Mouse (Mus musculus) brown adipose tissue, adult 24 weeks (tissue): Measurements from ENCODE around the gene Entpd5. TPM values are rescaled to one million over a fixed set of nuclear protein-coding genes. Genes with fewer than 3 reads are reported as not detected.
"Not testable (repeated sequence)": the region's sequence is repeated elsewhere in the genome, so short reads cannot be mapped to it uniquely, and the experiment has no call there.

Source experiments
- H3K27ac ChIP-seq: fragments of 200-500 bp; replicated peaks from 2 replicates; pipeline ENCODE4 v1.5.1; 2012; ENCODE audit warnings: low read depth, mild to moderate bottlenecking, low read length
- H3K4me1 ChIP-seq: fragments of 200-500 bp; 2 replicates; pipeline ENCODE4 v1.6.1; 2012; ENCODE audit warnings: low read length, mixed read lengths; ENCODE audit not compliant: control insufficient read depth, insufficient read depth, insufficient read length
- H3K4me3 ChIP-seq: fragments of 200-500 bp; 2 replicates; pipeline ENCODE4 v1.5.1; 2012; ENCODE audit warnings: low read depth, mild to moderate bottlenecking, low read length, moderate library complexity; ENCODE audit not compliant: insufficient read depth
- polyA plus RNA-seq: library from polyadenylated mRNA; stranded (reverse); fragments of >200 nt; gene quantifications from 2 replicates; pipeline ENCODE4 v1.2.4, GENCODE M21; 2012; ENCODE audit not compliant: missing spikeins, insufficient read depth, insufficient read length

Gene Entpd5
- polyA plus RNA-seq, 1 experiment = 97.3 TPM

DNA sequence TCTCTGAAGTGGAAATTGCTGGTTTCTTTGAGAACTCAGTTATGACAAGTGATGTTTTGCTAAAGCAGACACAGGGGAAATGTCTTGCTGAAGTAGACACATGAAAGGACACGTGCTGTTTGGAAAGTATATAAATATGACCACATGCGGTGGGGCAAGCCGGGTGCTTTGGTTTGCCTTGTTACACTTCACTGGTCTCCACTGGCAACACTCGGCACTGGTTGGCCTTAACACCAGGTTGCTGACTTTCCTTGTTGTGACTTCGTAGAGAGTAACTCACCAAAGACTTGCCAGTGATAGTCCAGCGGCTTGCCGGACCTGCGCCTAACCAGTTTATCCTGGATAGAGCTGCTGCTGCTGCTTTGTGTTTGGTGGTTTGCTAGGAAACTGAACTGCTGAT, 20.7 kb downstream of the Entpd5 start:
- Histone ChIP-seq H3K4me1 (peaks cover 7% of the 10 kb centered on the region; the same call in 1 of the 2 replicates), H3K4me3 (no peak overlapping the region), H3K27ac (no peak overlapping the region)

DNA sequence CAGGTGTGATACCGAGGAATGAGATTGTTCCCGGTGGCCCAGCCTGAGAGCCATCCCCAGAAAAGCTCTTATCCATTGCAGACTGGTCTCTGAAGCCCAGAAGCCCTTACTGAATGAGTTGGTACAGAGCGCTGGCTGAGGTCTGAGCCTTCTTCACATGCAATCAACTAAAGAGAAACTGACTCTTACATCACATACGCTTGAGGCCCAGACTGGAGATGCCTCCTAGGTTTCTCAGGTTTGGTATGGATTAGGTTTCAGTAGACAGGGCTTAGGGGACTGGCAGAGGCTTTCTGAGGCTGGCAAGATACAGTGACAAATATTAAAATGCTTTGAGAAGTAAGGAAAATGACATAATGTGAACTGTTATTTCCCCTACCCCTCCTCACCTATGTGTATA, 23.4 kb downstream of the Entpd5 start:
- Histone ChIP-seq H3K27ac (peak overlapping the region; percentile 87), H3K4me3 (no peak overlapping the region), H3K4me1 (peaks cover 7% of the 10 kb centered on the region; the same call in 1 of the 2 replicates)

- Histone ChIP-seq H3K4me3 (no peak overlapping the region), H3K4me1 (peaks cover 7% of the 10 kb centered on the region; the same call in 1 of the 2 replicates), H3K27ac (peak overlapping the region; percentile 91)
Observed at GRCm38 (mm10) chr12:84384644-84385081, 24.2 kb downstream of the Entpd5 start.

GRCm38 (mm10) chr12:84382369-84382768, 26.5 kb downstream of the Entpd5 start:
- Histone ChIP-seq H3K27ac (0 out of 2 replicates have a peak overlapping the region, but pooled peaks have one; percentile 13), H3K4me1 (peaks cover 9% of the 10 kb centered on the region), H3K4me3 (no peak overlapping the region)

GRCm38 (mm10) chr12:84373831-84374481, 34.9 kb downstream of the Entpd5 start:
- no peak overlapping the region for H3K4me3 ChIP-seq
- peaks cover 4% of the 10 kb centered on the region for H3K4me1 ChIP-seq
- H3K27ac ChIP-seq = no peak overlapping the region

DNA sequence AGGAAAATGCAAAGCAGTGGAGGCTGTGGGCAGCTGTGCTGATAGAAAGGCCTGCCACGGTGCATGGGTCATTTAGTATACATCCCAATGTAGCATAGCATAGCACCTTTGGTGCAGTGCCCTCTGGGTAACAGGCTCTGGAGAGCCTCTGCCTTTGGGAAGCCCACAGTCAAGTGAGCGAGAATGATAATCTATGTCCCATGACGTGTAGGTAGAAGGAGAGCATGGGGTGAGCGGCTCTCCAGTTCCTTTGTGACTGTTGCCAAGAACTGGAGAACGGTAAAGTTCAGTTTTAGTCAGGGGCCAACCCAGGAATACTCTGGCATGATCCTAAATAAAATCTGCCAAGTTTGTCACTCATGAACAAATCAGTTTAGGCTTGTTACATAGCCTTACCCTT, 37.2 kb downstream of the Entpd5 start:
- H3K27ac ChIP-seq = no peak overlapping the region
- no peak overlapping the region for H3K4me3 ChIP-seq
- H3K4me1 ChIP-seq = no peaks in the 10 kb centered on the region

DNA sequence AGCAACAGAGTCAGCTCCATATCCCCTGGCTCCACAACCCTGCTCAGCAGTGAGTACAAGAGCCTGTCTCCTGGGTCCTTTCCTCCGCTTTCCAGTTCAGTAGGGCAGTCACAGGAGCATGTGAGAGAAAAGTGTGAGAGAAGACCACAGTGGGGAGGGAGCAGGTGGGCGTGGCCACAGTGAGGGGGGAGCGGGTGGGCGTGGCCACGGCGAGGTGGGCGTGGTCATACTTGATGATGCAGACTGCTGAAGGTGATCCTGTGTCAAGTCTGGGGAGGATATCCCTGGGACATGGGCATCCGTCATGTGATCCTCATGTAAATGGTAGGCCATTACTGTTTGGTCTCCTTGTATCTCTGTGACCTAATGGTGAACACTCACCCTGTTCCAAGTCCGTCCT, 41.9 kb downstream of the Entpd5 start:
- Histone ChIP-seq H3K4me3 (no peak overlapping the region), H3K4me1 (peaks cover 8% of the 10 kb centered on the region; the same call in 1 of the 2 replicates), H3K27ac (no peak overlapping the region)

GRCm38 (mm10) chr12:84365137-84365536, 43.7 kb downstream of the Entpd5 start:
- no peak overlapping the region for H3K27ac ChIP-seq

GRCm38 (mm10) chr12:84364291-84364690, 44.5 kb downstream of the Entpd5 start:
- Histone ChIP-seq H3K4me1 (peaks cover 8% of the 10 kb centered on the region; the same call in 1 of the 2 replicates), H3K4me3 (no peak overlapping the region), H3K27ac (no peak overlapping the region)

More at GRCm38 (mm10) chr12:84365137-84365536, 43.7 kb downstream of the Entpd5 start:
- no peak overlapping the region for H3K4me3 ChIP-seq
- H3K4me1 ChIP-seq = peaks cover 8% of the 10 kb centered on the region; the same call in 1 of the 2 replicates

- Histone ChIP-seq H3K4me3 (0 out of 2 replicates have a peak overlapping the region, but pooled peaks have one; percentile 24), H3K4me1 (peaks cover 8% of the 10 kb centered on the region; the same call in 1 of the 2 replicates), H3K27ac (no peak overlapping the region)
Observed at GRCm38 (mm10) chr12:84362872-84363271, 46.0 kb downstream of the Entpd5 start.

DNA sequence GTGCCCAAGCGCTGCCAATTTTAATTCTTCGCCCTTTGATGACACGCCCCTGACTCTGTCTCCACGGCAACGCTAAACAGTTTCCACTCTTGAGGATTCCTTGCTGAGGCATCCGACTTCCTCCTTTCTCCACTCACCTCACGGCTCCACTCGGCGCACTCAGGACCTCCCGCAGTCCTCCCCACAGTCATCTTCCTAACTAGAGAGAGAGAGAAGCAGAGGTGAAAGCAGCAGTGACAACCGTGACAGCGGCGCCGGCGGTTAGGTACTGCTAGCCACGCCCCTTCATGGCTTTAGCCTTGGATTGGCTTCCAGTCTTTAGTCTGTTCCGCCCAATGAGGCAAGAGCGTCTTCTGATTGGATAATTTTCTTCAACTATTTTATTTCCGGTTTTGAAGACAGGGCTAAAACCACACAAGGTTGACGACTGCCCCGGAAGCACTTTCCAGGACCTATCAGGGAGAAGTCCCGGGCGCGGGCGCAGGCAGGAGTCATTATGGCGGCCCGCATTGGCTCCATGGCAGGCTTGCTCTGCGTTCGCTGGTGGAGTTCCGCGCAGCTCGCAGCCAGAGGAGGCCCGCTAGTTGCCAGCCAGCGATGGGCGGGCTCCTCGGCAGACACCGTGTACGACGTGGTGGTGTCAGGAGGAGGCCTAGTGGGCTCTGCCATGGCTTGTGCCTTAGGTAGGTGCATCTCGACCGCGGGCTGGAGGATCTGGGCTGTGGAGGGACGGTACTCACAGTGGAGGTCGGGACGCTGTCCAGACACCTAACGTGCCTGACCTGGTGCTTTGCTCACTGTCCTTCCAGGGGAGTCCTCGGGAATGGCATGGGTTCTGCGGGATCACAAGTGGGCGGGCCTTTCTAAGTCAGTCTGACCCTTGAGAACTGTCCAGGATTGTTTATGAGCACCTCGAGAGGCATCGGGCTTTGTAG, 47.0 kb downstream of the Entpd5 start, which contains the start of the genes Coq6 and Fam161b:
Gene Coq6, plus strand, starts transcription at position 103 of the 935 bp plus-strand sequence.
Gene Fam161b, minus strand, starts transcription at position 279 of the 935 bp plus-strand sequence.
- Histone ChIP-seq H3K4me3 (peak within 1 kb of the TSS; percentile 70), H3K27ac (peak within 1 kb of the TSS; percentile 39), H3K4me1 (peaks cover 8% of the 10 kb centered on the region; the same call in 1 of the 2 replicates)

- not testable (repeated sequence) for H3K4me1 ChIP-seq, H3K4me3 ChIP-seq, H3K27ac ChIP-seq
Observed at GRCm38 (mm10) chr12:84358699-84359098, 50.1 kb downstream of the Entpd5 start.

GRCm38 (mm10) chr12:84347192-84347591, 61.6 kb downstream of the Entpd5 start:
- H3K4me3 ChIP-seq = no peak overlapping the region
- H3K4me1 ChIP-seq = no peaks in the 10 kb centered on the region; the same call in 1 of the 2 replicates
- H3K27ac ChIP-seq = no peak overlapping the region

GRCm38 (mm10) chr12:84336963-84337625, 71.7 kb downstream of the Entpd5 start:
- H3K4me1 ChIP-seq = no peaks in the 10 kb centered on the region
- H3K4me3 ChIP-seq = no peak overlapping the region
- no peak overlapping the region for H3K27ac ChIP-seq
